Mouse (Mus musculus): ENCODE measurements around the gene Hmcn1. TPM values are rescaled to one million over a fixed set of nuclear protein-coding genes. Genes with fewer than 3 reads are reported as not detected.

The Hmcn1 gene
- total RNA-seq, 2 experiments from 2014 or later, result 1.4 TPM

DNA sequence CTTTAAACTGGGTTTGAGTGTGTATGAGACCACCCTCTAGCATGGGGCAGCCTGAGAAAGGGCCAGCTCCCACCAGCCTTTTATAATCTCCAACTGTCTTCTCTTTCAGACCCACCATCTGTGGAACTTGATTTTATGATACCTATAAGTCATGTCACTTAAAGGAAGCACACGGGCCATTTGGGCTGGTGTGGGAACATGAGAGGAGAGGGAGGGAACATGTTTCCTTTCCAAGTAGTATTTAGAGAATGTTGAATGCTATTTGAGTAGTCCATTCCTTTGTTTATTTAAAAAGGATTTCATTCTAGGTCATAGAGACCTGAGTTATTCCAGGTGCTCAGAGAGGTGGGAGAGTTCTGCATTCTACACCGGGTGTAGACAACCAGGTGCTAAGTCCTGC is 1.4 kb upstream of the Hmcn1 start:
- DNase-seq (ENCODE audit: low spot score in 2 of 2), result no peak

DNA sequence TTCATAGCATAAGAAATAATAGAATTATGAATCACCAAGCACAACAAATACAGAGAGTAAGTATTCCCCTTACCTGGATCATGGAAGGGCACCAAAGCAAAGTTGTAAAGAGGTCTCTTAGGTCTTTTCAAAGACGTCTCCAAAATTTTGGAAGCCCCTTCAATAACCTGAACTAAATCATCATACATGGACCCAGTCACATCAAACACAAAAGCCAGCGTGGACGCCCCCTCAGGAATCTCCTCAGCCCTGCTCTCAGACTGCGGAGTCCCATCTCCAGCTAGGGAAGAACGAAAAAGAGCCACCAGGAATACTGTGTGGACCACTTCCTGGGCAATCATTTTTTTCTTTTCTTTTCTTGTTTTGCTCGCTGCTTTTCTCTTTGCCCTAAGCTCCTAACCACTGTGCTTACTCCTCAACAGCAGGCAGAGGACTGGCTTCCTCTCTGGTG is 499 bp downstream of the Hmcn1 start:
- no peak for DNase-seq (ENCODE audit: low spot score in 2 of 2)

- DNase-seq (ENCODE audit: low spot score in 2 of 2), result no peak
These were observed 1.3 kb downstream of the Hmcn1 start for GRCm38 (mm10) chr1:150991745-150992554.

DNA sequence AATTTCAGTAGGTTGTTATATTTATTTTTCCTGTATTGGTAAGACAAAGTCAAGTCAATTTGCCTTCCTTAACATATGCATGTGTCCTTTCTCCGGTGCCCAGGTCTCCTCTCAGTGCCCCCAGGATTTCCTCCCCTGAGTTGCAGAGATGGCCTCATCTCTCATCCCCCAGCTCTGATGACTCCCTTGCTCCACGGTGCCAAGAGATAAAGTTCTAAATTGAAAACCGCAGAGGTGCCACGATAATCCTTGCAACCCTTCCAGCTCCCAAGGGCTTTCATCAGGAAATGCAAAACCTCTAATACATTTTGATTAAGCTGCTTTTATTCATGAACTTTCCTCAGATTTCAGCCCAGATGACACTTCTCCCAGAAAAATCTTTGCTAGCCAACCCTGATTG is 8.3 kb downstream of the Hmcn1 start:
- no peak for DNase-seq (ENCODE audit: low spot score in 2 of 2)

DNA sequence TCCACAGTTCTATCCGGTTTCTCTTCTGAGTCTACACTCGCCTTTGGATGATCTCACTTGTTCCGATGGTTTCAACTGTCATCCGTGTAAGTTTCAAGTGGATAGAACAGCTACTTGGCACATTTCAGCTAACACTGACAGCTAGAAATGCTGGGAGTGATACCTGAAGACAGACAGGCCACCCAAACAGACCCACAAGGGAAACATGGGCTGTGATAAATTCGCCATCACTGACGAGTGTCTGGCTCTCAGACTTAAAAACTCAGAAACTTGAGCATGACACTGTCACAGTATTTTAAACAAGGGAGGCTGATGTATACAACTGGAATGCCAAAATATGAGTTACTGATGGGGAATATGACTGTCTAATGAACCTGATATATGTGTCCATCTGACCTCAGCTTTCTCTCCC is 9.1 kb downstream of the Hmcn1 start:
- DNase-seq (ENCODE audit: low spot score in 2 of 2), result no peak

- DNase-seq (ENCODE audit: low spot score in 2 of 2), result no peak
These were observed 14.6 kb downstream of the Hmcn1 start for GRCm38 (mm10) chr1:150978651-150979050.

DNA sequence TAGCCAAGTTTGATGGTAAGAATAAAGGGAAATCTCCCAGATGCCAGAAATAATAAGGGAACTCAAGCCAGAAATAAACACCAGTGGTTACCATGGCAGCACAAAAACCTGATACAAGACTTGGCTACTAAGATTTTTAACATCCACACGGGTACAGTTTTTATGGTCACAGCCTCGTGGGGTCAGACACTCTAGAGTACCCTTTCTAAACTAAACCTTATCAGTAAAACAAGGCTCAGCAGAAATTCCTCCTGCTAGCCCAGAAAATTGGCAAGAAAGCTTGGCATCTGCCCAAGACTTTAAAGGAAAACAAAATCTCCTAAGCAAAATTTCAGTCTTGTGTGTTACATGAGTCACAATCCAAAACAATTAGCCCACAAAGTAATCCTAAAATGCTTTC is 17.0 kb downstream of the Hmcn1 start:
- DNase-seq (ENCODE audit: low spot score in 2 of 2), result no peak

DNA sequence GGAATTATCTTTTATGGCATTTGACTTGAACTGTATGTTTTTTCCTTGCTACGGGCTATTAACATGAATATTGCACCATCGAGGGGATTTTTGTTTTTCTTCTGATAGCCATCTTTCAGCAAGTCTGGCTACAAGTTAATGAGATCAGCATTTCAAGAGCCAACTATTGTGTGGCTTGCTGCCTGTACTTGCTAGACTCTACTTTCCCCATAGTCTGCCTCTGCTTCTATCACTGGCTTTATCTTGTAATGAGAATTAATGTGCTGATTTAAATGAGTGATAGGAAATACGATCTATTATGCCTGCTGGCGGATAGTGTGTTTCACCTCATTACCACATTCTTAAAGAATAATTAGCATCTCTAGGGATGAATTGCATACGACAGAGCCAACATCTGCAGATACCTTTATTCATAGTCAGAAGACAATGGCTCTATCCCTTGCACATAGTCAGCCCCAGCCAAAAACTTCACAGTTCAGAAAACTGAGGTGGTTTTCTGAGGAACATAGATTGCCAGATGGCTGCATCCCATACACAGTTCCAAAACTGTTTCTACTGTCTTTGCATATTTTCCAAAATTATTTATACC is 33.7 kb downstream of the Hmcn1 start:
- DNase-seq (ENCODE audit: low spot score in 2 of 2), result no peak

- no peak for DNase-seq (ENCODE audit: low spot score in 2 of 2)
These were observed 42.2 kb downstream of the Hmcn1 start for GRCm38 (mm10) chr1:150951004-150951403.

GRCm38 (mm10) chr1:150950046-150950445 is 43.2 kb downstream of the Hmcn1 start:
- DNase-seq (ENCODE audit: low spot score in 2 of 2), result no peak

GRCm38 (mm10) chr1:150948911-150949310 is 44.3 kb downstream of the Hmcn1 start:
- no peak for DNase-seq (ENCODE audit: low spot score in 2 of 2)

DNA sequence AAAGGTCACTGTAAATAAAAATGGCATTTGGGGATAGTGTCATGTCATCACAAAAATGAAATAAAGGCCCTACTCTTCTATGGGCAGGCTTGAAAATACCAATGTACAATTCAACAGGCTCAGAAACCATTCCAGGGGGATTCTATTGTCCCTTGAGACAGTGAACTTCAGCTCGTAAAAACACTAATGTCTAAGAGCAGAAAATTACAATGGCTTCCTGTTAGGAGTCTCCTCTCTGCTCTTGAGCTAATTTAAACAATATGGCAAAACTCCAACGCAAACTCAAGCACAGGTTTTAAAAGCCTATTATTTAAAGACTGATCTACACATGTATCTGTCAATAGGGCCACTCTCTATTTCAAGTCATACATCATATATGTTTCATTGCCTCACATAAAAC is 49.6 kb downstream of the Hmcn1 start:
- DNase-seq (ENCODE audit: low spot score in 2 of 2), result no peak

GRCm38 (mm10) chr1:150942143-150942542 is 51.1 kb downstream of the Hmcn1 start:
- no peak for DNase-seq (ENCODE audit: low spot score in 2 of 2)

- no peak for DNase-seq (ENCODE audit: low spot score in 2 of 2)
These were observed 56.4 kb downstream of the Hmcn1 start for GRCm38 (mm10) chr1:150936821-150937220.

GRCm38 (mm10) chr1:150933616-150934015 is 59.6 kb downstream of the Hmcn1 start:
- DNase-seq (ENCODE audit: low spot score in 2 of 2), result no peak

DNA sequence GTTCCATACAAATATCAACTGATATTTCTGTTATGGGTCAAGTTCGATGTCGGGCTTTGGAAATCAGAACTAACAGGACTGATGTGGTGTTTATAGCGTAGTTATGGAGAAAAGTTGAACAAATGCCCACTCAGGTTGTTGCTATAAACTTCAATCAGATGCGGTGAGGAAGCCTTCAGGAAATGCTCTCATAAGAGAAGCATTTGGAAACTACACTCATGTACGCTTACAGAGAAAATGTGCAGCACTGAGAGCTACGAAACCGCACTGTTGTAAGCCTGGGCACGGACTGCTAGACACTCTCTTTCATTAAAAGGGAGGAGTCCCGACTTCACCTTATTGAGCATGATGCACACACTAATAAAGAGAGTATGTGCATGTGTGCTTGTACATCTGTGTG is 72.4 kb downstream of the Hmcn1 start:
- DNase-seq (ENCODE audit: low spot score in 2 of 2), result no peak

DNA sequence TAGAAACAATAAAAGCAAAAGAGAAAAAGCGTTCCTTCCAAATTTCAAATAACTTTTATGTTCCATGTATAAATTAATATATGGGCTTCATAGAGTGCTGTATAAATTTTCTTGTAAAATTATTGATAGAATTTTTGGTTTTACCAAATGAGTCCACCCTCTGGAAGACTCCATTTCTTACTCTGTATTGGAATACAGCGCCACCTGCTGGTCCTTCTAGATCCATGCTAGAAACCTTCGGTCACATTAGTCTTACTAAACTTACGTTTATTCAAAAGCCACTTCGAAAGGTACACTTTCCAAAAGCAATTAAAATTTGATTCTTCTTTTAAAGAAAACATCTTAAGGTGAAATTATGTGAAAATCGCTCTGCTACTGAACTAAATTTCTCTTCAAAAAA is 73.0 kb downstream of the Hmcn1 start:
- peak; percentile 40 to 49 for DNase-seq (ENCODE audit: low spot score in 2 of 2)

- DNase-seq (ENCODE audit: low spot score in 2 of 2), result no peak
These were observed 78.3 kb downstream of the Hmcn1 start for GRCm38 (mm10) chr1:150914936-150915335.

DNA sequence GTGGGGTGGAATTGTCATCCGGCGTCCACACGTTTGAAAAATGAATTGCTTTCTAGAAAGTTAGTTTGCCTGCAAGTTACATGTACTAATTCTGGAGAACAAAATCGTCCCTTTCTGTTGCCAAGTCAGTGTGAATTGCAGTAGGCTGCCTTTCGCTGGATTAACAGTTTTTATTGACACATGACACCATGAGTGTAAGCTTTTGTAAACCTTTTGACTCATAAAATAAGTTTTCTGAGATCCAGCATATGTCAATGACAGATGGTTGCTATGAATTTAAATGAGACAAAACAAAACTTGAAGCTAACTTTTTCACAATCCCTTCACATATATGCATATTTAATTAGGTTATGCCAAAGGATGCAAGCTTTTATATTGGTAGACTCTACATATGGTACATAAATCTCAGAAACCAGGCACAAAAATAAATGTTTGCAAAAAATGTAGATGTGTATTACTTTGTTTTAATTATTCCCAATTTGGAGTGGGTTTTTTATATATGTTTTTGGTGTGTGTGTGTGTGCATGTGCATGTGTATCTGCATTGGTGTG is 79.6 kb downstream of the Hmcn1 start:
- no peak for DNase-seq (ENCODE audit: low spot score in 2 of 2)

DNA sequence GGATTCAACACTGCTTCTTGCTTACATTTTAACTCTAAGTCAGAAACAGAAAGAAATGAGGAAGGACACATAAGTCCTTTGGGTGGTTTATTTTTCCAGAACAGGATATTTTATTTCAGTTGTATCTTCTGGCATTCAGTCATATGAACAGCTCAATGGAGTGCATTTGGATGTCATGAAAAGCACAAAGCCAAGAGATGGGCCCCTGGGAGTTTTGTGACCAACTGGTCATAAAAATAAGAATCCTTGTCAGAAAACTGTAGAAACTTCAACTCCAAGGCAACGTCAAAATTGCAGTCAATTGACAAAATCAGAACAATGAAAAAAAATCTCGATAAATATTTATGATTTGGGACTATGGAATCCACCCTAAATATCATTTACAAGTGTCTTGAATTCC is 83.6 kb downstream of the Hmcn1 start:
- DNase-seq (ENCODE audit: low spot score in 2 of 2), result no peak

DNA sequence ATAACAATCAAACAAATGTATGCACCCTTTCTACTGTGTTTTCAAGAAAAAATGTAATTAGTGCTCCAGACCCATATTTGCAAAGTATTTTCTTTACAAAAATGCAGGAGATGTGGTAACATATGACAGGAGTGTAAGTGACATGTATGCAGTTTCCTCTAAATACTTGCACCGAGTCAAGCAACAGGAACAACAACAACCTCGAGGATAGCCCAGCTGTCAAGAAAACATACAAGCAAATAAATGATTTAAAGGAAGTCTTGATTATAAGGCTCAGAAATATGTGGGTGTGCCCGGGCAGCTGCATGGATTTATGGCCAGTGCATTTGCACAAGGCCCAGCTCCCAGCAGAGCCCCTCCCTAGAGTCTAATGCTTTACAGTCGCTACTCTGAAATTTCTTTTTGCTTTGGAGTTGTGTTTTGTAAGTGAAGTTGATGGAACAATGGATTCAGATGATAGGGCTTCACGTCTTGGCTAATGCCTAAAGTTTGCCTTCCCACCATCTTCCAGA is 99.5 kb downstream of the Hmcn1 start:
- no peak for DNase-seq (ENCODE audit: low spot score in 2 of 2)

DNA sequence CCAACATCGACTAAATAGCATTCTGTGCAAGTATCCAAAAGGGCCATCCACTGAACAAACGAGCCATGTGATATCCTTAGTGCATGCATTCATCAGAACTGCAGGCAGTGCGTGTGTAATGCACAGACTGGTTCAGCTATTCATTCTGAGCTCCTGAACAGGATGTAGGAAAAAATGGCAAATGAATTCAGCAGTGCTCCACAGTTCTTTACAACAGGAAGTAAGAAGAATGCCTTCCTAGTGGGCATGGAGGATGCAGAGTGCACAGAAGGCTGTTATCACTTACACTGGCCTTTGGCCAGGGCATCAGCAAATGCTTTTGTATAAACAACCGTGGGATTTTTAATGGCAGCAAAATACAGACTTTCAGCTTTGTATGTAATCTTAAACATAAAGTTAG is 103.2 kb downstream of the Hmcn1 start:
- DNase-seq (ENCODE audit: low spot score in 2 of 2), result no peak

Measured in adrenal gland, adult 18-20 months (tissue).